Mouse (Mus musculus) left cerebral cortex, adult 18-20 months (tissue): ENCODE data around the gene Sipa1l2. TPM values are rescaled to one million over a fixed set of nuclear protein-coding genes. Genes with fewer than 3 reads are reported as not detected.

Experiments used
- DNase-seq, 2 experiments: peaks; one replicate each; pipeline ENCODE4 v3.0.0; 2021 to 2022; ENCODE audit warnings: low spot score in 2 of 2, mixed read lengths in 1 of 2
- long read RNA-seq, 2 experiments: library from polyadenylated mRNA; stranded (forward); transcript quantifications; one replicate each; pipeline ENCODE4 v2.0.0; 2021
- total RNA-seq, 2 experiments: library from RNA; stranded (reverse); gene quantifications; 2 replicates each; pipeline ENCODE4 v1.2.3; 2021

Sipa1l2 gene
- 10 to 100 TPM; 42.4 to 43.1 TPM for total RNA-seq
- long read RNA-seq, experiment 1, full-length matches to known transcripts, result 12 of 36 reads
- long read RNA-seq, experiment 1, partial matches to known transcripts, result 14 of 36 reads
- long read RNA-seq, experiment 1, other reads (novel, unspliced or antisense), result 10 of 36 reads
- long read RNA-seq, experiment 2, full-length matches to known transcripts, result 7 of 20 reads
- long read RNA-seq, experiment 2, partial matches to known transcripts, result 9 of 20 reads
- long read RNA-seq, experiment 2, other reads (novel, unspliced or antisense), result 4 of 20 reads

GRCm38 (mm10) chr8:125569533-125570365 lies at the start of gene Sipa1l2:
Sipa1l2 (minus strand) TSS chr8:125569808.
- peak; percentile 96 for DNase-seq

GRCm38 (mm10) chr8:125618543-125619335 lies 49.1 kb upstream of the Sipa1l2 start:
- no peak for DNase-seq

- no peak for DNase-seq
These were observed 47.3 kb upstream of the Sipa1l2 start for GRCm38 (mm10) chr8:125616935-125617334.

- no peak for DNase-seq
These were observed 46.4 kb upstream of the Sipa1l2 start for GRCm38 (mm10) chr8:125616039-125616438.

GRCm38 (mm10) chr8:125613552-125613951 lies 43.9 kb upstream of the Sipa1l2 start:
- no peak for DNase-seq

GRCm38 (mm10) chr8:125611799-125612560 lies 42.4 kb upstream of the Sipa1l2 start:
- DNase-seq, result no peak

- no peak for DNase-seq
These were observed 41.6 kb upstream of the Sipa1l2 start for GRCm38 (mm10) chr8:125611024-125611798.

- DNase-seq, result no peak
These were observed 40.1 kb upstream of the Sipa1l2 start for GRCm38 (mm10) chr8:125609737-125610136.

- no peak for DNase-seq
These were observed 38.2 kb upstream of the Sipa1l2 start for GRCm38 (mm10) chr8:125607714-125608223.

- no peak for DNase-seq
These were observed 37.3 kb upstream of the Sipa1l2 start for GRCm38 (mm10) chr8:125606937-125607336.

- no peak for DNase-seq
These were observed 35.4 kb upstream of the Sipa1l2 start for GRCm38 (mm10) chr8:125604817-125605512.

GRCm38 (mm10) chr8:125604213-125604816 lies 34.7 kb upstream of the Sipa1l2 start:
- DNase-seq, result no peak

- no peak for DNase-seq
These were observed 33.8 kb upstream of the Sipa1l2 start for GRCm38 (mm10) chr8:125603312-125603840.

GRCm38 (mm10) chr8:125600033-125600686 lies 30.6 kb upstream of the Sipa1l2 start:
- DNase-seq, result no peak

- peak in 1 of 2 experiments; percentile 9 for DNase-seq
These were observed 26.2 kb upstream of the Sipa1l2 start for GRCm38 (mm10) chr8:125595571-125596508.

GRCm38 (mm10) chr8:125590363-125590762 lies 20.8 kb upstream of the Sipa1l2 start:
- DNase-seq, result no peak

GRCm38 (mm10) chr8:125586587-125586986 lies 17.0 kb upstream of the Sipa1l2 start:
- no peak for DNase-seq
